Mouse (Mus musculus): ENCODE measurements around the gene Glt1d1. TPM values are rescaled to one million over a fixed set of nuclear protein-coding genes. Genes with fewer than 3 reads are reported as not detected.

The Glt1d1 gene
- polyA plus RNA-seq, 1 experiment from 2014 or later, result 0.40 TPM

- no peak for ATAC-seq (ENCODE audit: low FRiP score, low TSS enrichment)
Measured at GRCm38 (mm10) chr5:127612397-127612796, 19.7 kb upstream of the Glt1d1 start.

DNA sequence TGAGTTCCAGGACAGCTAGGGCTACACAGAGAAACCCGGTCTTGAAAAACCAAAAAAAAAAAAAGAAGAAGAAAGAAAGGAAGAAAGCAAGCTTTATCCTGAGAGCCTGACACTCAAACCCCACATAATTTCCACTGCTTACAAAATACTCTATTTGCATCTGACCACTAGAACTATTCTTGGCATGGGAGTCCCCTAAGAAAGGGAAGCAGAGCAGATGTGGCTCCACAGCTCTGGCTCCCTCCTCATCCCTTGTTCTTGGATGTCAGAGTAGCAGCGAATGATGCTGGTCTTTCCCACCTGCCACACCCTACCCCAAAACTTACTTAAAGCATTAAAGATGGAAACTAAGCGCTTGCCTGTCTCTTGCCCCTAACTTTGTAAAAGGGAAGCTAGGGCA, 16.6 kb upstream of the Glt1d1 start:
- H3K9me3 ChIP-seq (ENCODE audit: control insufficient read depth, low read length), result no peaks in the 10 kb centered on the region
- peak overlapping the region; percentile 94 for H3K4me2 ChIP-seq (replicated peaks; ENCODE audit: low read depth)
- no peaks in the 10 kb centered on the region for H3K36me3 ChIP-seq (ENCODE audit: control insufficient read depth, insufficient read depth, low read length)
- H3K9ac ChIP-seq (ENCODE audit: low read length), result no peak overlapping the region
- TF ChIP-seq CTCF (IDR thresholded peaks at IDR 0.05; ENCODE audit: low read depth) (no peak), EP300 (optimal IDR thresholded peaks at IDR 0.05) (no peak)
- 63% methylated on average over 3 of the region's 3 CpGs for WGBS
- H3K4me3 ChIP-seq (ENCODE audit: low read depth, low read length), result peak overlapping the region; percentile 94; the same call in 1 of the 2 replicates
- peaks cover 9% of the 10 kb centered on the region for H3K4me1 ChIP-seq (replicated peaks; ENCODE audit: control insufficient read depth, insufficient read depth)
- no peak for ATAC-seq (ENCODE audit: low FRiP score, low TSS enrichment)
- DNase-seq (ENCODE audit: low spot score), result no peak
- no peak overlapping the region for H3K27ac ChIP-seq (replicated peaks)
- no peaks in the 10 kb centered on the region for H3K27me3 ChIP-seq (ENCODE audit: control insufficient read depth, insufficient read depth, low read length)

More at GRCm38 (mm10) chr5:127612397-127612796, 19.7 kb upstream of the Glt1d1 start:
- Histone ChIP-seq H3K9ac (ENCODE audit: low read length) (no peak overlapping the region), H3K36me3 (ENCODE audit: control insufficient read depth, insufficient read depth, low read length) (0 out of 2 replicates have a peak, but pooled peaks cover 5% of the 10 kb centered on the region), H3K27ac (replicated peaks) (no peak overlapping the region), H3K4me3 (ENCODE audit: low read depth, low read length) (no peak overlapping the region), H3K27me3 (ENCODE audit: control insufficient read depth, insufficient read depth, low read length) (no peaks in the 10 kb centered on the region), H3K9me3 (ENCODE audit: control insufficient read depth, low read length) (no peaks in the 10 kb centered on the region), H3K4me1 (replicated peaks; ENCODE audit: control insufficient read depth, insufficient read depth) (peaks cover 9% of the 10 kb centered on the region), H3K4me2 (replicated peaks; ENCODE audit: low read depth) (no peak overlapping the region)
- no peak for DNase-seq (ENCODE audit: low spot score)
- 94% methylated on average over 6 of the region's 6 CpGs for WGBS
- TF ChIP-seq CTCF (IDR thresholded peaks at IDR 0.05; ENCODE audit: low read depth), result no peak
- no peak for TF ChIP-seq EP300 (optimal IDR thresholded peaks at IDR 0.05)

DNA sequence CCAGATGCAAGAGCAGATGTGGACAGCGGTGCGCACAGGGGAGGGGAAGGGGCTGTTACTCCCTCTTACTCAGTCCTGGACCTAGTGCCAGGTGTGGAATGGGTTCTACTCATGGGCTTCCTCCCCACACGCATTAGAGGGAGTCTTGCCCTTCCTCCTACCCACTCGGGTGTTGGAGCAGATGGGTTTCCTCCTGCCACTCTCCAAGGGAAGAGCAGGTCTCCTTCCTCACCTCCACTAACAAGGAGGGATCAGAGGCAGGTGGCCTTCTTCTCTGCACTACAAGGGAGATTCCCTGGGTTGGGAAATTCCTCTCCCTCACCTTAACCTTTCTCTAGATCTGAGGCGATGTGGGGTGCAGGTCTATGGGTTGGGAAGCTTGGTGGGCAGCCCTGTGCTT, 15.9 kb upstream of the Glt1d1 start:
- Histone ChIP-seq H3K9ac (ENCODE audit: low read length) (peak overlapping the region; percentile 96), H3K4me1 (replicated peaks; ENCODE audit: control insufficient read depth, insufficient read depth) (peaks cover 9% of the 10 kb centered on the region)
- 10% methylated on average over 4 of the region's 5 CpGs for WGBS

DNA sequence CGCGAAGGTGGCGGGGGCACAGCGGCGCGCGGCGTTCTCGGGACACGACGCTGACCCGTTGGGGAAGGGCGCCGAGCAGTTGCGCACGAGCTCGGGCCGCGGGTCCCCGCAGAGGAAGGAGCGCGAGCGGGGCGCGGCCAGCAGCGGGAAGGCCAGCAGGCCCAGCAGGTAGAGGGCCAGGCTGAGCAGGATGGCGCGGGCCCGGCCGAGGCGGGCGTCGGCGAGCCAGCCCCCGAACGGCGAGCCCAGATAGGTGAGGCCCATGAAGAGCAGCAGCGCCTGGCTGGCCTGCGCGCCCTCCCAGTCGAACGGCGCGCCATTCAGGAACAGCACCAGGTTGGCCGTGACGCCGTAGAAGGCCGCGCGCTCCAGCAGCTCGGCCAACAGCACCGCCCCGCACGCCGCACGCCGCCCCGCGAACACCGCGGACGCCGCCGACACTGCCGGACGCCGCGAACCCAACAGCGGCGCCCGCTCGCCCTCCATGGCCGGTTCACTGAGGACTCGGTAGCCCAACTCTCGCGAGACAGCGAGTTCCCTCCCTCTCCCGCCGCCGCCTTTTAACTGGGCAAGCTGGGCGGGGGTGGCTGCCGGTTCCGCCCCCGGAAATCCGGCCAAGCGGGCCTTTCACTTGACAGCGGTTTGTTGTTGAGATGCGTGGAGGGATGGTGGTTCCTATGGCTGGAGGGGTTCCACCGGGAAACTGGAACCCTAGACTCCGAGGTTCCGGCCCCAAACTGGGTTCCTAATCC, 15.0 kb upstream of the Glt1d1 start:
- peak; percentile 98 for DNase-seq (ENCODE audit: low spot score)
- H3K36me3 ChIP-seq (ENCODE audit: control insufficient read depth, insufficient read depth, low read length), result no peaks in the 10 kb centered on the region
- H3K4me1 ChIP-seq (replicated peaks; ENCODE audit: control insufficient read depth, insufficient read depth), result peaks cover 9% of the 10 kb centered on the region; the same call in 1 of the 2 replicates
- peak overlapping the region; percentile 94 for H3K4me2 ChIP-seq (replicated peaks; ENCODE audit: low read depth)
- H3K9me3 ChIP-seq (ENCODE audit: control insufficient read depth, low read length), result no peaks in the 10 kb centered on the region
- H3K9ac ChIP-seq (ENCODE audit: low read length), result peak overlapping the region; percentile 96
- peak overlapping the region; percentile 86 for H3K27ac ChIP-seq (replicated peaks)
- under 1% methylated on average over 68 of the region's 91 CpGs for WGBS
- H3K27me3 ChIP-seq (ENCODE audit: control insufficient read depth, insufficient read depth, low read length), result no peaks in the 10 kb centered on the region
- peak; percentile 97 for TF ChIP-seq EP300 (optimal IDR thresholded peaks at IDR 0.05)
- TF ChIP-seq CTCF (IDR thresholded peaks at IDR 0.05; ENCODE audit: low read depth), result 0 out of 2 replicates have a peak, but pooled peaks have one; percentile 2
- peak; percentile 97 for ATAC-seq (ENCODE audit: low FRiP score, low TSS enrichment)
- peak overlapping the region; percentile 94 for H3K4me3 ChIP-seq (ENCODE audit: low read depth, low read length)

More for the DNA sequence above, 15.9 kb upstream of the Glt1d1 start:
- Histone ChIP-seq H3K36me3 (ENCODE audit: control insufficient read depth, insufficient read depth, low read length) (no peaks in the 10 kb centered on the region), H3K27me3 (ENCODE audit: control insufficient read depth, insufficient read depth, low read length) (no peaks in the 10 kb centered on the region), H3K4me3 (ENCODE audit: low read depth, low read length) (peak overlapping the region; percentile 94), H3K27ac (replicated peaks) (no peak overlapping the region), H3K4me2 (replicated peaks; ENCODE audit: low read depth) (peak overlapping the region; percentile 94), H3K9me3 (ENCODE audit: control insufficient read depth, low read length) (no peaks in the 10 kb centered on the region)
- peak; percentile 15; the same call in 1 of the 2 replicates for ATAC-seq (ENCODE audit: low FRiP score, low TSS enrichment)
- no peak for DNase-seq (ENCODE audit: low spot score)
- TF ChIP-seq EP300 (optimal IDR thresholded peaks at IDR 0.05) (no peak), CTCF (IDR thresholded peaks at IDR 0.05; ENCODE audit: low read depth) (no peak)

DNA sequence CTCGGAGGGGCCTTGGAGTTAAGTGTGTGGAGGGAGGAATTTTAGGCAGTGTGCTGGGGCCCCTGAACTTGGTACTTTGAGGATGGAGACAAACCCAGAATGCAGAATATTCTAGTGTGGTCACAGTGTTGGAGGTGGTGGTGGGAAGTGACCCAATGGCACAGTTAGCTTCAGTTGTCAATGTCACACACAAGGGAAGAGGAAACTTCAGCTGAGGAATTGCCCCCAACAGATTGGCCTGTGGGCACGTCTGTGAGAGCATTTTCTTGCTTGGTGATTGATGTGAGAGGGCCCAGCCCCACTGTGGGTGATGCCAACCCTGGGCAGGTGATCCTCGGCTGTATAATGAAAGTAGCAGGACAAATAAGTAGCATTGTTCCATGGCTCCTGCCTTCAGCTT, 13.2 kb upstream of the Glt1d1 start:
- no peak overlapping the region for H3K9ac ChIP-seq (ENCODE audit: low read length)
- H3K27me3 ChIP-seq (ENCODE audit: control insufficient read depth, insufficient read depth, low read length), result no peaks in the 10 kb centered on the region
- ATAC-seq (ENCODE audit: low FRiP score, low TSS enrichment) (no peak), DNase-seq (ENCODE audit: low spot score) (no peak)
- H3K4me1 ChIP-seq (replicated peaks; ENCODE audit: control insufficient read depth, insufficient read depth), result peaks cover 9% of the 10 kb centered on the region; the same call in 1 of the 2 replicates
- TF ChIP-seq EP300 (optimal IDR thresholded peaks at IDR 0.05), result no peak
- no peak for TF ChIP-seq CTCF (IDR thresholded peaks at IDR 0.05; ENCODE audit: low read depth)
- H3K27ac ChIP-seq (replicated peaks), result no peak overlapping the region
- no peaks in the 10 kb centered on the region for H3K36me3 ChIP-seq (ENCODE audit: control insufficient read depth, insufficient read depth, low read length)
- no peaks in the 10 kb centered on the region for H3K9me3 ChIP-seq (ENCODE audit: control insufficient read depth, low read length)
- H3K4me3 ChIP-seq (ENCODE audit: low read depth, low read length), result no peak overlapping the region
- H3K4me2 ChIP-seq (replicated peaks; ENCODE audit: low read depth), result no peak overlapping the region
- WGBS, result 73% methylated on average over 3 of the region's 3 CpGs

DNA sequence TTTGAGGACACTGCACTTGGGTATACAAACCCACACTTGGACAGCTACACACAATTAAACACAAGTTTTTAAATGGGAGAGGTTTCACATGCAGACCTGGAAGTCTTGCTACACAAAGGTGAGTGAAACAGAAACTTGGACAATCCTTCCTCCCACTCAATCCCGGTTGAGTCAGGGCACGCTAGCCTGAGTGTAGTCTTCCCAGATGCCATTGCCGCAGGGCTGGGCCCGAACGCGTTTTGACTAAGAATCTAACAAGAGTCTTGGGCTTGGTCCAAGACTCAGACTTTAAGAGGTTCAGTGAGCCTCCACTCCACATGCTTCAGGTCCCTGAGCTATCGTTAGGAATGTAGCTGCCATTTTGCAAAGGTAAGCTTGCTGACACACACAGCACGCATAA, 11.7 kb upstream of the Glt1d1 start:
- H3K27me3 ChIP-seq (ENCODE audit: control insufficient read depth, insufficient read depth, low read length), result no peaks in the 10 kb centered on the region
- TF ChIP-seq CTCF (IDR thresholded peaks at IDR 0.05; ENCODE audit: low read depth) (no peak), EP300 (optimal IDR thresholded peaks at IDR 0.05) (no peak)
- ATAC-seq (ENCODE audit: low FRiP score, low TSS enrichment), result no peak
- no peak overlapping the region for H3K27ac ChIP-seq (replicated peaks)
- no peaks in the 10 kb centered on the region for H3K36me3 ChIP-seq (ENCODE audit: control insufficient read depth, insufficient read depth, low read length)
- H3K9ac ChIP-seq (ENCODE audit: low read length), result no peak overlapping the region
- H3K4me3 ChIP-seq (ENCODE audit: low read depth, low read length), result no peak overlapping the region
- WGBS, result 72% methylated on average over 8 of the region's 8 CpGs
- H3K9me3 ChIP-seq (ENCODE audit: control insufficient read depth, low read length), result no peaks in the 10 kb centered on the region
- no peak overlapping the region for H3K4me2 ChIP-seq (replicated peaks; ENCODE audit: low read depth)
- no peak for DNase-seq (ENCODE audit: low spot score)
- peaks cover 7% of the 10 kb centered on the region; the same call in 1 of the 2 replicates for H3K4me1 ChIP-seq (replicated peaks; ENCODE audit: control insufficient read depth, insufficient read depth)
